Mouse (Mus musculus) right cerebral cortex, postnatal 36 days (tissue): ENCODE results near the gene Phf6.
A peak's percentile ranks its signal among the peaks of the same experiment; 100 is the strongest.
"Not testable (repeated sequence)": the region's sequence is repeated elsewhere in the genome, so short reads cannot be mapped to it uniquely, and the experiment has no call there.

Experiments
- DNase-seq, 2 experiments: peaks; one replicate each; pipeline ENCODE4 v3.0.0; 2022; ENCODE audit warnings: low spot score in 2 of 2, mixed read lengths in 1 of 2

Phf6 gene

GRCm38 (mm10) chrX:52911587-52912371, at the start of gene Phf6:
Phf6 (plus strand) TSS chrX:52912266.
- peak; percentile 84 to 86 for DNase-seq

DNA sequence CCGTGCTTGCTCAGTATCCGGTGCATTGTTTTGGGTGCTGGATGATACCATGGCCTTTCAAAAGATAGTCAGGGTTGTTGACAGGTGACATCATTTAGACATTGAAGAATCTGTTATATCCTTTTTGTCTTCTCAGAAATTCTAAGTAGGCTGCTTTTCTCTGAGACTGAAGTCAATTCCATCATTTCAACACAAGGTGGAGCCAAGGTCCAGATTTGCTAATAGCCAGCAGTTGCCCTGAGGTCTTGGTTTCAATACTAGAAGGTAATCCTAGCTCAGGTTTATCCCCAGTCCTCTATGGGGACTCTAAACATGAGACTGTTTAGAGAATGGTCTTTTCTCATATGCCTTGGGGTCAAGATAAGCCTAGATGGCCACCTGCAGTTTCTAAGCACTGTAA, 47.9 kb upstream of the Phf6 start:
- DNase-seq, result no peak

DNA sequence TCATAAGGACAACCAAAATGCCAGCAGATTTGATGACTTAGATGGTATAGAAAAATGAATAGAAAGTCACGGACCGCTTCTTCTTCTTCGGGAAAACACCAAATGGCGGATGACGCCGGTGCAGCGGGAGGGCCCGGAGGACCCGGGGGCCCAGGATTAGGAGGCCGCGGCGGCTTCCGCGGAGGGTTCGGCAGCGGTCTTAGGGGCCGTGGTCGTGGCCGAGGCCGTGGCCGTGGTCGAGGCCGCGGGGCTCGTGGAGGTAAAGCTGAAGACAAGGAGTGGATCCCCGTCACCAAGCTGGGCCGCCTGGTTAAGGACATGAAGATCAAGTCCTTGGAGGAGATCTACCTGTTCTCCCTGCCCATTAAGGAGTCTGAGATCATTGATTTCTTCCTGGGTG, 13.6 kb upstream of the Phf6 start:
- not testable (repeated sequence) for DNase-seq

- no peak for DNase-seq
Measured at GRCm38 (mm10) chrX:52912372-52912728, 284 bp downstream of the Phf6 start.

DNA sequence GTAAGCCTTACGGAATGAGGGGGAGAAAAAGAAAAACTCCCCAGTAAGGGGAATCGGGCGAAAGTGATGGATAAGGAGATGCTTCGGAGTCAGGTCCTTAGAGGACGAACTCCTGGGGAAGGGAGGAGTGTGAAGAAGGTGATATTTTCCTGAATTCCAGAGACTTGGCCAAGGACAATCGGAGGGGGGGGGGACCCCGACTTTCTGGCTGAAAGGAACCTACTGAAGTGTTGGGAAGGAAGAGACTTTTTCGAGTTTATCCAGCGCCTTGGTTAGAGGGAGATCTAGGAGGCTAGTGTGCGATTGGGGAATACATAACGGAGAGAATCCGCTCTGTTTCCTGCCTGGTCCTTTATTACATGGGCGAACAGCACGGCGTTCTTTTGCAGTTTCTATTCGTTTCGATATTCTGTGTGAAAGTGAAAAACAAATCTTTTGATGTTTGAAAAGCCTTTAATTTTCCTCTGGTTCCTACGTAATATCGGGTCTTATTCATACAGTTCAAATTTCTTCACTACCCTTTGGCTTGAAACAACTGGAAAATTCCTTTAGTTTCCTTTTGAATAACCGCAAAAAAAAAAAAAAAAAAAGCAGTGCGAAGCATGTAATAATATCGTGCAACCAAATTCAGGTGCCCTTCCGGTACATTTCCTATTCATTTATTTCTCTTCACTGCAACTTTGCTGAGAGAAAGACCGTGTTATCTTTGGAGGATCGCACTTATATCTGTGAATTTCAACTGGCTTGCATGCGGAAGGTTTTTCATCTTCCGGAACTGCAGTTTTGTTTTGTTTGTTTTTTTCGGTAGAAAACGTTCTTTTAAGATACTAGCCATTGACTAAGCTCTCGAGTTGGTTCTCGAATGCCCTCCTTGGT, 998 bp downstream of the Phf6 start:
- DNase-seq, result no peak

- DNase-seq, result no peak
Measured at GRCm38 (mm10) chrX:52913856-52914255, 1.8 kb downstream of the Phf6 start.

- DNase-seq, result no peak
Measured at GRCm38 (mm10) chrX:52914705-52915104, 2.6 kb downstream of the Phf6 start.

GRCm38 (mm10) chrX:52916516-52916915, 4.5 kb downstream of the Phf6 start:
- DNase-seq, result no peak

DNA sequence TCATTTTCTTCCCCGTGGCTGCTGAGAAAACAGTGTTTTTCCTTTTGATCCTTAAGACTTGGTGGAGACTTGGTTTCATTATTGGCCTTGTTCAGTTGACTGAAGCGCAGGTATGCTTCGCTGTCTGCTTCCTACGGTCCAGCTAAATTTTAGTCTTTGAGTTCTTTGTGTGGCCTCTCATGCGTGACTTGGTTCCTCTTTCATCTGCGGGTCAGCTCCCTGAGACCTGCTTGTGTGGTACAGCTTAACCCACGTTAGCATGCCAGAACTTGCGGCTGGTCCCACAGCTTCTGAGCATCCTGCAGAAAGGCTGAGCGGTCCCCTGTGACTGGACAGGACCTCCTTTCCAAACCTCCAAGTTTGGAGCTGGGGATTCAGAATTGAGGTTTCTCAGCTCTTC, 14.7 kb downstream of the Phf6 start:
- DNase-seq, result no peak

GRCm38 (mm10) chrX:52928883-52929282, 16.8 kb downstream of the Phf6 start:
- no peak for DNase-seq

GRCm38 (mm10) chrX:52929779-52930178, 17.7 kb downstream of the Phf6 start:
- no peak for DNase-seq

- DNase-seq, result no peak
Measured at GRCm38 (mm10) chrX:52930191-52930590, 18.1 kb downstream of the Phf6 start.

- DNase-seq, result no peak
Measured at GRCm38 (mm10) chrX:52932161-52932560, 20.1 kb downstream of the Phf6 start.

DNA sequence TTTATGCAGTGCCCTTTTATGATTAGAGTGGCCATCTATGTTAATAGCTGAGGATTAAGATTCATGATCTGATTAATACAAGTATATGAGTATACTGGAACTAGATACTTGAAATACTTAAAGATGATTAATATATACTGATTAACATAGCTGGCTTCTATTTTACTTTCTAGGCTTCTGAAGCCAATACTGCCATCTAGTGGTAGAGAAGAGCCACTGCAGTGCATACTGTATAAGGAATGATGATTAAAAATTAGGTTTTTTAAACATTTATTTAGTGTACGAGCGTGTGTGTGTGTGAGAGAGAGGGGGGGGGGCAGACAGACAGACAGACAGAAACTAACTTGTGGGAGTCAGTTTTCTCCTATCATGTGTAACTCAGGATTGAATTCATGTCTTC, 22.4 kb downstream of the Phf6 start:
- DNase-seq, result no peak

DNA sequence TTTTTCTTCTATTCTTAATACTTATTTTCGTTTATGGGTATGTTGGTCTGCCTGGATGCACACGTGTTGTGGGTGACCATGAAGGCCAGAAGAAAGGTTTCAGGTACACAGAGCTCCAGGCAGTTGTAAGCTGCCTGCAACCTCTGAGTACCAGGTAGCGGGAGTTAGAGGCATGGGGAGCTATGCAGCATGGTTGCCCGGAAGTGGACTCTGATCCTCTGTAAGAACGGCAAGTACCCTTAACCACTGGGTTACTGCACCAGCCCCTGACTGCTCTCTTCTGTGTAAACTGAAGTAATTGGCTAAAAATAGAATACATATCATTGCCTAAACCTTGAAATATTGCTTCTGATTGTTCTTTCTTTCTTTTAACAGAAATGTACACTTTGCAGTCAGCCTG, 33.4 kb downstream of the Phf6 start:
- DNase-seq, result no peak

DNA sequence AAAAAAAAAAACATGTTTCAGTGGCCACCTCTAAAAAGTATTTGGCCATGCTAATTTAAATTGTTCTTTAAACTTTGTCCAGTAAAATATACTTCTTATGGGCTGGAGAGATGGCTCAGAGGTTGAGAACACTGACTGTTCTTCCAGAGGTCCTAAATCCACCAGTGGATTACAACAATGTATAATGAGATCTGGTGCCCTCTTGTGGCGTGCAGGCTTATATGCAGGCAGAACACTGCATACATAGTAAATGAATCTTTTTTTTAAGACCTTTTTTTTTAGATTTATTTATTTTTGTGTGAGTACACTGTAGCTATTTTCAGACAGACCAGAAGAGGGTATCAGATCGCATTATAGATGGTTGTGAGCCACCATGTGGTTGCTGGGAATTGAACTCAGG, 37.6 kb downstream of the Phf6 start:
- DNase-seq, result no peak

- no peak for DNase-seq
Measured at GRCm38 (mm10) chrX:52956942-52957341, 44.9 kb downstream of the Phf6 start.

DNA sequence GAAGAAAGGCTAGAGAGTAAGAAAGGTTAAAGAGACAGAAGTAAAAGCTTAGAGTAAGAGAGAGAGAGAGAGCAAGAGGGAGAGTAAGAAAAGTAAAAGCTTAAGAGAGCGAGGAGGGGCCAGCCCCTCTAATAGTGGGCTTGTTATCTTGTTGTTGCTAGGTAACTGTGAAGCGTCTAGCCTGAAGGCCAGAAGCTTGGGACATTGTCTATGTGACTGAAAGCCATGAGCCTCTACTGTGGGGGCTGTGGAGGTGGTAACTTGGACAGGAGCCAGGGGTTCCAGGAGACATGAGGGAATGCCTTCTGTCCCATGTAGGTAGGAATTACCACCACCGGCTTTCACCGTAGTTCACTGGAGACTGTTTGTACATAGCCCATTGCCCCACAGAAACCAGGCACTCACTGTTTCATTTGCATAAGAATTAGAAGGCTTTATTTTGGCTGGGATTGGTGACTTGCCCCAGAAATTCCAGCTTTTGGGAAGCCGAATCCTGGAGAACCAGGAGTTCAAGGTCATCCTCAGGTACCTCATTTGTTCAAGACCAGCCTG, 49.6 kb downstream of the Phf6 start:
- no peak for DNase-seq

DNA sequence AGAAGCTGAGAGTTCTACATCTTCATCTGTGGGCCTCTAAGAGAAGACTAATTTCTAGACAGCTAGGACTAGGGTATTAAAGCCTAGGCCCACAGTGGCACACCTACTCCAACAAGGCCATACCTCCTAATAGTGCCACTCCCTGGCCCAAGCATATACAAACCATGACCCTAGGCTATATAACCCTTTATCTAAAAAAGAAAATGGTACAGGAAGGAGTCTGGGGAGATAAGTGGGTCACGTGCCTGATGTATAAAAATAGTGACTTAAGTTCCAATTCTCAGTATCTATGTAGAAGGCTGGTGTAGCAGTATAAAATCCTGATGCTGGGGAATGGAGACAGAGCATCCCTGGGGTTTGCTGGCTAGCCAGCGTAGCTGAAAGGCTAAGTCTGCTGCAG, 53.1 kb downstream of the Phf6 start:
- DNase-seq, result no peak

DNA sequence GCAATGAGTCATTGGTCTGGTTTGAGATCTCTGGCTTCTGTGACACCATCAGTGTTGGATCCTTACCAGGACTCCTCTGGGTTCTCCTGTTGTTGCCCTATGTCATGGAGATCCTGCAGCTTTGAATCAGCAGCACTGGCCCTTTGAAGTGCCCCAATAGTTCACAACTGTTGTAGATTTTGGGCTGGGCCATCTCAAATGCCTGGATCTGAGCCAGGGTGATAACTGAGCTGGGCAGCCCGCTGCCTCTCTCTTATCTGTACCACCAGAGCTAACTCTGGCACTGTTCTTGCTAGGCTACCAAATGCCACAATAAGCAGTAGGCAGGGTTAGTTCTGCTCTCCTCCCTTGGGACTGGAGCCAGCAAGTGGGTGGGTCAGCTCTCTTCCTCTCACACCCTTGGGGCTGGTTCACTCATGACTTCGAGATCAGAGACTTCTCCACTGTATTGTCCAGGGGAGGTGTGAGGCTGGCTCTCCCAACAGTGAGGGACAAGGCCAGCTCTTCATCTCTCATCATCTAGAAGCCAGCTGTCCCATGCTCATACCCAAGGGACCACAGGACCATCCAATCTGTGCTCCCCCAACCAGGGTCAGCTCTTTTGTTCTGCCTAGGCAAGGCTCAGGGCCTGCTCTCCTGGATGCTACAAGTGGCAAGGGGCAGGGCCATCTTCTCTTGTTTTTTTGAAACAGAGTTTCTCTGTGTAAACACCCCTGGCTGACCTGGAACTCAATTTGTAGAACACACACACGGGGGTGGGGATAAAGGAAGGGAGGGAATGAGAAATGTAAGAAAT, 59.3 kb downstream of the Phf6 start:
- no peak for DNase-seq

- no peak for DNase-seq
Measured at GRCm38 (mm10) chrX:52972129-52972528, 60.1 kb downstream of the Phf6 start.

DNA sequence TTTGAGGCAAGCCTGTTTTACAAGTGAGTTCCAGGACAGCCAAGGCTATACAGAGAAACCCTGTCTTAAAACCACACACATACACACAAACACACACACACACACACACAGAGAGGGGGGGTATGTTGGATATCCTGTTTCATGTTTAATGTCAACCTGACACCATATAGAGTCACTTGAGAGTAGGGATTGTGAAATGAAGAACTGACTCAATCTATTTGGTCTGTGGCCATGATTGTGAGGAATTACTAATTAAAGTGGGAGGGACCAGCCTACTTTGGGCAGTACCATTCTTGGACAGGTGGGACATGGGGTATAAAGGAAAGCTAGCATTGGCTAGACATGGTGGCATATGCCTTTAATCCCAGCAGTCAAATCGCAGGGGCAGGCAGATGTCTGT, 60.6 kb downstream of the Phf6 start:
- DNase-seq, result no peak
